Mouse (Mus musculus) MEL (cell line): Measurements from ENCODE around the gene Vwce. TPM values are rescaled to one million over a fixed set of nuclear protein-coding genes. Genes with fewer than 3 reads are reported as not detected.
A peak's percentile ranks its signal among the peaks of the same experiment; 100 is the strongest.

Source experiments
- DNase-seq: peaks from one replicate; pipeline ENCODE4 v3.0.0; 2011; ENCODE audit warnings: low read depth, low spot score
- H3K27ac ChIP-seq: 2 replicates; pipeline ENCODE4 v1.5.1; 2012; ENCODE audit warnings: low read depth, mild to moderate bottlenecking, control low read depth, low read length, moderate library complexity; ENCODE audit not compliant: control insufficient read depth
- H3K27me3 ChIP-seq, 2 experiments: fragments of 150-350 bp in 1 of 2; sonication (generic) in 1 of 2; 2 replicates each; pipeline ENCODE4 v1.6.1; 2012; ENCODE audit warnings: low read length in 2 of 2, mild to moderate bottlenecking in 2 of 2, improper control_type of control experiment in 1 of 2, moderate library complexity in 1 of 2; ENCODE audit not compliant: insufficient read depth in 2 of 2, control insufficient read depth in 1 of 2
- H3K36me3 ChIP-seq, 2 experiments: 2 replicates each; pipeline ENCODE4 v1.6.1; 2012 to 2014; ENCODE audit warnings: low read length in 2 of 2, improper control_type of control experiment in 1 of 2, inconsistent platforms in 1 of 2, mild to moderate bottlenecking in 1 of 2; ENCODE audit not compliant: insufficient read depth in 2 of 2, control insufficient read depth in 1 of 2
- H3K4me1 ChIP-seq, 2 experiments: fragments of 150-350 bp in 1 of 2; sonication (generic) in 1 of 2; 2 replicates each; pipeline ENCODE4 v1.6.1; 2012; ENCODE audit warnings: low read length in 2 of 2, improper control_type of control experiment in 1 of 2, mild to moderate bottlenecking in 1 of 2; ENCODE audit not compliant: insufficient read depth in 2 of 2, control insufficient read depth in 1 of 2
- H3K4me3 ChIP-seq, 2 experiments: fragments of 150-350 bp in 1 of 2; sonication (generic) in 1 of 2; 2 replicates each; pipeline ENCODE4 v1.5.1; 2012; ENCODE audit warnings: low read depth in 2 of 2, low read length in 2 of 2, mild to moderate bottlenecking in 2 of 2, moderate library complexity in 2 of 2, control low read depth in 1 of 2, improper control_type of control experiment in 1 of 2; ENCODE audit not compliant: control insufficient read depth in 1 of 2, insufficient read depth in 1 of 2
- H3K79me2 ChIP-seq: 2 replicates; pipeline ENCODE4 v1.6.1; 2012; ENCODE audit warnings: mild to moderate bottlenecking, low read length, moderate library complexity; ENCODE audit not compliant: control insufficient read depth, poor library complexity, insufficient read depth
- H3K9ac ChIP-seq: 2 replicates; pipeline ENCODE4 v1.6.1; 2012; ENCODE audit warnings: low read depth, mild to moderate bottlenecking, control low read depth, low read length, moderate library complexity; ENCODE audit not compliant: control insufficient read depth, poor library complexity, severe bottlenecking
- H3K9me3 ChIP-seq: fragments of 150-350 bp; sonication (generic); replicated peaks from 2 replicates; pipeline ENCODE4 v1.6.1; 2012; ENCODE audit warnings: mild to moderate bottlenecking, low read length, improper control_type of control experiment, moderate library complexity; ENCODE audit not compliant: insufficient read depth
- BHLHE40 ChIP-seq: IDR thresholded peaks from 2 replicates; pipeline ENCODE4 v1.6.1; 2012; ENCODE audit warnings: low read depth, mild to moderate bottlenecking, inconsistent platforms, low read length, improper control_type of control experiment, borderline replicate concordance
- CHD2 ChIP-seq: IDR thresholded peaks from 2 replicates; pipeline ENCODE4 v1.6.1; 2011; ENCODE audit warnings: low read length, improper control_type of control experiment
- CTCF ChIP-seq, 3 experiments: IDR thresholded peaks in 2 of 3; conservative IDR thresholded peaks in 1 of 3; 2 replicates each; pipeline ENCODE4 v1.5.1; 2011 to 2012; ENCODE audit warnings: low read length in 3 of 3, low read depth in 2 of 3, mild to moderate bottlenecking in 2 of 3, improper control_type of control experiment in 1 of 3, inconsistent platforms in 1 of 3, mixed read lengths in 1 of 3, moderate library complexity in 1 of 3; ENCODE audit not compliant: control insufficient read depth in 1 of 3, insufficient read depth in 1 of 3, poor library complexity in 1 of 3, severe bottlenecking in 1 of 3
- ELF1 ChIP-seq: IDR thresholded peaks from 2 replicates; pipeline ENCODE4 v1.6.1; 2014; ENCODE audit warnings: low read depth, mild to moderate bottlenecking, inconsistent platforms, low read length, improper control_type of control experiment, moderate library complexity
- EP300 ChIP-seq, 2 experiments: IDR thresholded peaks; 2 replicates each; pipeline ENCODE4 v1.6.1; 2011; ENCODE audit warnings: improper control_type of control experiment in 2 of 2, low read length in 2 of 2, low read depth in 1 of 2, mild to moderate bottlenecking in 1 of 2
- ETS1 ChIP-seq: IDR thresholded peaks from 2 replicates; pipeline ENCODE4 v1.6.1; 2012; ENCODE audit warnings: low read depth, mild to moderate bottlenecking, inconsistent platforms, low read length, improper control_type of control experiment, moderate library complexity
- GABPA ChIP-seq: IDR thresholded peaks from 2 replicates; pipeline ENCODE4 v1.6.1; 2012; ENCODE audit warnings: low read depth, mild to moderate bottlenecking, inconsistent platforms, low read length, improper control_type of control experiment, moderate library complexity
- GATA1 ChIP-seq: IDR thresholded peaks from 2 replicates; pipeline ENCODE4 v1.6.1; 2011; ENCODE audit warnings: low read depth, low read length, improper control_type of control experiment
- HCFC1 ChIP-seq: IDR thresholded peaks from 2 replicates; pipeline ENCODE4 v1.6.1; 2012; ENCODE audit warnings: low read depth, mild to moderate bottlenecking, inconsistent platforms, low read length, improper control_type of control experiment, moderate library complexity
- JUND ChIP-seq: IDR thresholded peaks from 2 replicates; pipeline ENCODE4 v1.6.1; 2011; ENCODE audit warnings: low read depth, mild to moderate bottlenecking, improper control_type of control experiment, low read length
- KAT2A ChIP-seq: conservative IDR thresholded peaks from 2 replicates; pipeline ENCODE4 v1.6.1; 2012; ENCODE audit warnings: low read depth, low read length, improper control_type of control experiment, inconsistent platforms
- MAFK ChIP-seq: IDR thresholded peaks from 2 replicates; pipeline ENCODE4 v1.6.1; 2011; ENCODE audit warnings: low read depth, mild to moderate bottlenecking, low read length, improper control_type of control experiment, borderline replicate concordance
- MAX ChIP-seq: IDR thresholded peaks from 2 replicates; pipeline ENCODE4 v1.6.1; 2011; ENCODE audit warnings: low read length, improper control_type of control experiment
- MAZ ChIP-seq: IDR thresholded peaks from 2 replicates; pipeline ENCODE4 v1.6.1; 2012; ENCODE audit warnings: low read depth, mild to moderate bottlenecking, inconsistent platforms, low read length, improper control_type of control experiment
- MEF2A ChIP-seq: IDR thresholded peaks from 2 replicates; pipeline ENCODE4 v1.6.1; 2014; ENCODE audit warnings: low read depth, mild to moderate bottlenecking, inconsistent platforms, low read length, improper control_type of control experiment; ENCODE audit not compliant: poor library complexity, insufficient replicate concordance, severe bottlenecking; ENCODE audit errors: extremely low read depth
- MYC ChIP-seq: IDR thresholded peaks from 2 replicates; pipeline ENCODE4 v1.6.1; 2011; ENCODE audit warnings: low read depth, mild to moderate bottlenecking, low read length, improper control_type of control experiment, moderate library complexity
- NELFE ChIP-seq: IDR thresholded peaks from 2 replicates; pipeline ENCODE4 v1.6.1; 2011; ENCODE audit warnings: low read depth, low read length, improper control_type of control experiment
- POLR2AphosphoS2 ChIP-seq: IDR thresholded peaks from 2 replicates; pipeline ENCODE4 v1.6.1; 2011; ENCODE audit warnings: low read length, improper control_type of control experiment
- RAD21 ChIP-seq: IDR thresholded peaks from 2 replicates; pipeline ENCODE4 v1.6.1; 2011; ENCODE audit warnings: mild to moderate bottlenecking, low read depth, low read length, improper control_type of control experiment
- SMC3 ChIP-seq: IDR thresholded peaks from 2 replicates; pipeline ENCODE4 v1.6.1; 2011; ENCODE audit warnings: low read depth, low read length, improper control_type of control experiment
- TAL1 ChIP-seq: IDR thresholded peaks from 2 replicates; pipeline ENCODE4 v1.6.1; 2012; ENCODE audit warnings: mild to moderate bottlenecking, inconsistent platforms, low read length, moderate library complexity, mixed read lengths
- TCF12 ChIP-seq: IDR thresholded peaks from 2 replicates; pipeline ENCODE4 v1.6.1; 2014; ENCODE audit warnings: low read depth, mild to moderate bottlenecking, inconsistent platforms, low read length, improper control_type of control experiment, moderate library complexity
- UBTF ChIP-seq: IDR thresholded peaks from 2 replicates; pipeline ENCODE4 v1.6.1; 2012; ENCODE audit warnings: low read depth, mild to moderate bottlenecking, inconsistent platforms, low read length, improper control_type of control experiment, moderate library complexity, borderline replicate concordance; ENCODE audit not compliant: insufficient read depth
- USF1 ChIP-seq: IDR thresholded peaks from 2 replicates; pipeline ENCODE4 v1.6.1; 2014; ENCODE audit warnings: low read depth, mild to moderate bottlenecking, inconsistent platforms, low read length, improper control_type of control experiment, moderate library complexity
- ZC3H11A ChIP-seq: IDR thresholded peaks from 2 replicates; pipeline ENCODE4 v1.6.1; 2012; ENCODE audit warnings: low read depth, mild to moderate bottlenecking, inconsistent platforms, low read length, improper control_type of control experiment
- ZKSCAN1 ChIP-seq: IDR thresholded peaks from 2 replicates; pipeline ENCODE4 v1.6.1; 2012; ENCODE audit warnings: low read depth, mild to moderate bottlenecking, inconsistent platforms, low read length, improper control_type of control experiment, moderate library complexity
- polyA plus RNA-seq, 2 experiments: library from polyadenylated mRNA; stranded (reverse) in 1 of 2; unstranded in 1 of 2; fragments of >175 nt in 1 of 2; fragments of >200 nt in 1 of 2; gene quantifications; 2 replicates each; pipeline versions ENCODE4 v1.2.1 to v1.2.4; 2012; ENCODE audit warnings: low replicate concordance in 2 of 2, low read depth in 1 of 2; ENCODE audit not compliant: insufficient read length in 2 of 2, insufficient read depth in 1 of 2, missing spikeins in 1 of 2
- total RNA-seq: library from RNA; depleted of rRNA; stranded (reverse); fragments of 300-350 nt; gene quantifications from 2 replicates; pipeline ENCODE4 v1.2.3, GENCODE M21; 2012

The Vwce gene
- total and polyA plus RNA-seq, 3 experiments = 0.04 to 666 (median 1.8) TPM

DNA sequence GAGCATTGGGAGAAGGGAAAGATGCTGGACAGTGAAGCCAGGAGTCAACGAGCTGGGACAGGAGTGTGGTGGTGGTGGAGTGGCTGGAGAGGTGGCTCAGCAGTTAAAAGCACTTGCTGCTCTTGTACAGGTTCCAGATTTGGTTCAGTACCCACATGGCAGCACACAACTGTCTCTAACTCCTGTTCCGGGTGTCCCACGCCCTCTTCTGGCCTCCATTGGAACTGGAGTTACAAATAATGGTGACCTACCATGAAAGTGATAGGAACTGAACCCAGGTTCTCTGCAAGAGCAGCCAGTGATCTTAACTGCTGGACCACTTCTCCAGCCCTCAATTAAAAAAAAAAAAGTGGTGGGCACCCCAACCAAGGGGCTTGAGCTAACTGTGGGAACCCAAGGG, 35.8 kb upstream of the Vwce start:
- no peak overlapping the region for H3K9ac ChIP-seq
- peaks cover 0 to 4% of the 10 kb centered on the region in 2 experiments; a peak in 2 of 4 replicates for H3K36me3 ChIP-seq
- H3K9me3 ChIP-seq = no peaks in the 10 kb centered on the region

DNA sequence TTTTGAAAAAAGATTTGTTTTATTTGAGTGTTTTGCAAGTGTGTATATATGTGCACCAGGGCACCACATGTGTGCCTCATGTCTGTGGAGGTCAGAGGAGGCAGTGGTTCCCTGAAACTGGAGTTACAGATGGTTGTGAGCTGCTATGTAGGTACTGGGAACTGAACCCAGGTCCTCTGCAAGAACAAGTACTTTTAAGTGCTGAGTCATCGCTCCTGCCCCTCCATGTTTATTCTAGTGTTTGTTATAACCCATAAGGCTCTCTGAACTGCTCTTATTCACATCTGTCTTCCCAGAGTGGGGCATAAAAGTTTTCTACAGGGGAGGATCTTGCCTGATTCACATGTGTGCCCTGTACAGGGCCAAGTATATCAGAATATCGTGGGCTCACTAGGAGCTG, 34.4 kb upstream of the Vwce start:
- Histone ChIP-seq H3K36me3 (peaks cover 0 to 10% of the 10 kb centered on the region in 2 experiments; a peak in 2 of 4 replicates), H3K27me3 (no peaks in the 10 kb centered on the region), H3K9me3 (no peaks in the 10 kb centered on the region), H3K79me2 (no peaks in the 10 kb centered on the region; the same call in 1 of the 2 replicates), H3K4me3 (no peak overlapping the region), H3K27ac (no peak overlapping the region), H3K4me1 (peaks cover 8 to 12% of the 10 kb centered on the region in 2 experiments), H3K9ac (no peak overlapping the region)
- TF ChIP-seq MAFK = peak; percentile 64; the same call in 1 of the 2 replicates
- no peak for TF ChIP-seq CHD2
- DNase-seq = no peak

More for the DNA sequence above, 35.8 kb upstream of the Vwce start:
- H3K4me1 ChIP-seq = peaks cover 3 to 5% of the 10 kb centered on the region in 2 experiments
- H3K4me3 ChIP-seq = no peak overlapping the region
- DNase-seq = peak; percentile 72
- H3K27ac ChIP-seq = no peak overlapping the region
- no peaks in the 10 kb centered on the region for H3K79me2 ChIP-seq
- no peaks in the 10 kb centered on the region for H3K27me3 ChIP-seq
- no peak for TF ChIP-seq MEF2A
- peak; percentile 50 to 67 (median 60) for TF ChIP-seq CTCF (IDR thresholded peaks at IDR 0.05 in 2 of 3, conservative IDR thresholded peaks at IDR 0.05 in 1 of 3; ENCODE audit: control insufficient read depth in 1 of 3, insufficient read depth in 1 of 3, low read depth in 2 of 3, low read length in 3 of 3, poor library complexity in 1 of 3, severe bottlenecking in 1 of 3)
- no peak for TF ChIP-seq JUND
- TF ChIP-seq ZKSCAN1 = no peak
- TF ChIP-seq NELFE = no peak
- no peak for TF ChIP-seq MAZ
- TF ChIP-seq UBTF = no peak
- TF ChIP-seq GABPA = no peak
- TF ChIP-seq TAL1 = no peak
- no peak for TF ChIP-seq MAX
- no peak for TF ChIP-seq KAT2A
- TF ChIP-seq TCF12 = no peak
- TF ChIP-seq ZC3H11A = peak; percentile 14; the same call in 1 of the 2 replicates
- no peak for TF ChIP-seq HCFC1
- no peak for TF ChIP-seq POLR2AphosphoS2
- no peak for TF ChIP-seq BHLHE40
- TF ChIP-seq ELF1 = no peak
- peak; percentile 72 for TF ChIP-seq MYC
- TF ChIP-seq RAD21 = peak; percentile 55
- TF ChIP-seq GATA1 = no peak
- TF ChIP-seq SMC3 = peak; percentile 64
- no peak for TF ChIP-seq ETS1
- no peak for TF ChIP-seq EP300 (IDR thresholded peaks at IDR 0.05; ENCODE audit: low read depth in 1 of 2, low read length in 2 of 2)
- TF ChIP-seq USF1 = no peak
- TF ChIP-seq, all 39 proteins: peak for 5
